Mouse (Mus musculus) left cerebral cortex, adult 2 months (tissue): Measurements from ENCODE around the gene Kdm5b. TPM values are rescaled to one million over a fixed set of nuclear protein-coding genes. Genes with fewer than 3 reads are reported as not detected.
A peak's percentile ranks its signal among the peaks of the same experiment; 100 is the strongest.

Experiments
- DNase-seq, 2 experiments: peaks; one replicate each; pipeline ENCODE4 v3.0.0; 2021 to 2022; ENCODE audit warnings: low spot score in 2 of 2, mixed read lengths in 1 of 2; ENCODE audit errors: extremely low spot score in 1 of 2
- H3K27ac ChIP-seq: fragments of 200-600 bp; 2 replicates; pipeline ENCODE4 v1.8.1; 2022
- H3K4me3 ChIP-seq: fragments of 200-600 bp; 2 replicates; pipeline ENCODE4 v1.8.1; 2022
- CTCF ChIP-seq: fragments of 200-600 bp; IDR thresholded peaks from 2 replicates; pipeline ENCODE4 v1.8.1; 2022; ENCODE audit warnings: antibody characterized with exemption, mild to moderate bottlenecking, moderate library complexity
- intact Hi-C: fragments of 180-260 bp; cut with DNase I; formaldehyde crosslinking; loops from one replicate; pipeline ENCODE4 v1.15.1; 2025
- total RNA-seq, 2 experiments: library from RNA; stranded (reverse); gene quantifications; 2 replicates each; pipeline ENCODE4 v1.2.3; 2021

The Kdm5b gene
- total RNA-seq, 2 experiments from 2014 or later, result 70.5 to 71.0 TPM

DNA sequence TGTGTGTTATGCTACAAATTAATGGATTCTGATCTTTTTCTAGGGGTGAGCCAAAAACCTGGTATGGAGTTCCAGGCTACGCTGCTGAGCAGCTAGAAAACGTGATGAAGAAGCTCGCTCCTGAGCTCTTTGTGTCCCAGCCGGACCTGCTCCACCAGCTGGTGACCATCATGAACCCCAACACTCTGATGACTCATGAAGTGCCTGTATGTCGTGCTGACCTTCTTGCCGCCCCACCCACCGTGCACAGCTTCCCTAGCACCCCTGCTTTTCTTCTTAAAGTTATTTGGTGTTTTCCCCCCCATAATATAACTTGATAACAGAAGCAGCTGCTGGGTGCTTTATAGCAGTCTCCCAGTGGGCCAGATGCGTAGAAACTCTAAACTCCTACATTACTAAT is 45.7 kb downstream of the Kdm5b start:
- no peak overlapping the region for H3K27ac ChIP-seq
- H3K4me3 ChIP-seq, result no peak overlapping the region
- no peak for TF ChIP-seq CTCF
- intact Hi-C loops, result no loop called here
- no peak for DNase-seq

DNA sequence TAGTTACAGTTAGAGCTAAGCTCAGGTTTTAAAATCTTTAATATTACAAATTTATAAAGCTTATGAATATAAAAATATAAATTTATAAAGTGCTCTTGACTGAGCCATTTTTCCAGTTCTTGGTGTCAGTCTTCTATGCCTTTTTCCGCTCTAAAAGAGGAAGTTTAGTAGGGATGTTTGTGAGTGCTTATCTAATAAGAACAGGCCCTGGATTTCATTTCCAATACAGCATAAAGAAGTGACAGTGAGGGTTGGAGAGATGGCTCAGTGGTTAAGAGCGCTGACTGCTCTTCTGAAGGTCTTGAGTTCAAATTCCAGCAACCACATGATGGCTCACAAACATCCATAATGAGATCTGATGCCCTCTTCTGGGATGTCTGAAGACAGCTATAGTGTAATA is 46.4 kb downstream of the Kdm5b start:
- no peak overlapping the region for H3K27ac ChIP-seq
- no peak for TF ChIP-seq CTCF
- intact Hi-C loops, result no loop called here
- no peak overlapping the region for H3K4me3 ChIP-seq
- no peak for DNase-seq

DNA sequence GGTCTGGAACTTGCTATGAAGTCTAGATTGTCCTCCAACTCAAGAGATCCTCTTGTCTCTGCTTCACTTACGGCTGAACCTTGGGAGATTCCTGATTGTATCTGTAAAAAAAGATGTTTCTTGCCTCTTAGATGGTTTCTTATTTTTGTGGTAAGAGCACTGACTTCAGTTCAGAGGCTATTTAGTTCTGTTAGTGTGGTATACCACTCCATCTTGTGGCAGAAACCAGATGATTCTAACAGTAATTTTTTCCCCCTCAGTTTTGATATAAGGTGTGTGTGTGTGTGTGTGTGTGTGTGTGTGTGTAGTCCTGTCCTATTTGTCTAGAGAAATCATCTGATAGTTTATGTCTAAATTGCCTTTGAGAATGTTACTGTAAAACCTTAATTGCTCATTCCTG is 47.3 kb downstream of the Kdm5b start:
- intact Hi-C loops, result no loop called here
- TF ChIP-seq CTCF, result no peak; the same call in 1 of the 2 replicates

DNA sequence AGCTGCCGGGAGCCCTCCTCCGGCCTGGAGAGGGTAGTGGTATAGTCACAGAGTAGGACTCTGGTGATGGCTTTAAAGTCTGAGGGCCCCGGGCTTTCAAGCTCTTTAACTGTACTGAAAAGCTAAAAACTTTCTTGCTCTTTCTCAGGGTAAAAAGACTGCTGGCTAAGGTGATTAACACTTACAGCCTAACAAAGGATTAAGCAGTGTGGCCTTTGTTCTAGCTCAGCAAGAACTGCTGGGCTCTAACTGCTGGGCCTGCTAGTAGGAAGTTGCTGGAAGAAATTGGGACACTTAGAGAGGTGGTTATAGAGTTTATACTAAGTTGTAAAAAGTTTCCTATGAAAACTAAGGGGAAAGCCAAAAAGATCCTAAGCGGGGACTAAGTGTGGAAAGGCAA is 49.2 kb downstream of the Kdm5b start:
- DNase-seq, result no peak
- Histone ChIP-seq H3K27ac (no peak overlapping the region), H3K4me3 (no peak overlapping the region)
- TF ChIP-seq CTCF, result no peak
- intact Hi-C loops, result no loop called here

More for the DNA sequence above, 47.3 kb downstream of the Kdm5b start:
- Histone ChIP-seq H3K4me3 (no peak overlapping the region), H3K27ac (no peak overlapping the region)
- no peak for DNase-seq

DNA sequence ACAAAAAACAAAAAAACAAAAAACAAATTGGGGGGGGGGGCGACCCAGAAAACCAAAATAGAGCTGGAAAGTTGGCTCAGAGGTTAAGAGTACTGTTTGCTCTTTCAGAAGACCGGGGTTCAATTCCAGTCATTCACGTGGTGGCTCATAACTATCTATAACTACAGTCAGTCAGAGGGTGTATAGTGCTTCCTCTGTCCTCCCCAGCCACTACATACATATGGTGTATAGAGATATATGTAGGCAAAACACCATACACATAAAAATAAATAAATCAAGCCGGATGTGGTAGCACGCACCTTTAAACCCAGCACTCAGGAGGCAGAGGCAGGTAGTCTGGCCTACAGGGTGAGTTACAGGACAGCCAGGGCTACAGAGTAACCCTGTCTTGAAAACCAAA is 54.6 kb downstream of the Kdm5b start:
- TF ChIP-seq CTCF, result no peak
- H3K27ac ChIP-seq, result no peak overlapping the region
- H3K4me3 ChIP-seq, result no peak overlapping the region
- intact Hi-C loops, result no loop called here
- DNase-seq, result no peak

DNA sequence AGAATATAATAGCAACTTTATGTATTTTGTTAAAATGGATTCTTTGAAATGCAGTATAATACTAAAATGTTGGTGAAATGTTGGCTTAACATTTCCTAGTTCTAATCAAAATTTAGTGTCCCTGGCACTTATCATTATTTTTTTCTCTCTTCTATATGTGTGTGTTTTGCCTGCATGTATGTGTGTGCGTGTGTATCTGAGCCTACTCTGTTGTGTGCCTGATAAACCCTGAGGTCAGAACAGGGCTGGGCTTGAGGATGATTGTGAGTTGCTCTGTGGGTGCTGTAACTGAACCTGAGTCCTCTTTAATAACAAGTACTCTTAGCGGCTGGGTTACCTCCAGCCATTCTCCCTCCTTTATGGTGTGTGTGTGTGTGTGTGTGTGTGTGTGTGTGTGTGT is 55.0 kb downstream of the Kdm5b start:
- no peak overlapping the region for H3K4me3 ChIP-seq
- intact Hi-C loops, result no loop called here
- DNase-seq, result no peak
- TF ChIP-seq CTCF, result no peak
- H3K27ac ChIP-seq, result no peak overlapping the region

DNA sequence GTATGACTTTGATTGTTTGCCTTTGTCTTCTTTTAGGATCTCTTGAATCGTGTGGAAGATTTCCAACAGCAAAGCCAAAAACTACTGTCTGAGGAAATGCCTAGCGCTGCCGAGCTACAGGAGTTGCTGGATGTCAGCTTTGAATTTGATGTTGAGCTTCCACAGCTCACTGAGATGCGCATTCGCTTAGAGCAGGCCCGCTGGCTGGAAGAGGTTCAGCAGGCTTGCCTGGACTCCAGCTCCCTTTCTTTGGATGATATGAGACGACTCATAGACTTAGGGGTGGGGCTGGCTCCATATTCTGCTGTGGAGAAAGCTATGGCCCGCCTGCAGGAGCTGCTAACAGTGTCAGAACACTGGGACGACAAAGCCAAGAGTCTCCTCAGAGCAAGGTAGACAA is 57.7 kb downstream of the Kdm5b start:
- Histone ChIP-seq H3K27ac (no peak overlapping the region), H3K4me3 (no peak overlapping the region)
- no peak for DNase-seq
- no peak for TF ChIP-seq CTCF
- intact Hi-C loops, result no loop called here

DNA sequence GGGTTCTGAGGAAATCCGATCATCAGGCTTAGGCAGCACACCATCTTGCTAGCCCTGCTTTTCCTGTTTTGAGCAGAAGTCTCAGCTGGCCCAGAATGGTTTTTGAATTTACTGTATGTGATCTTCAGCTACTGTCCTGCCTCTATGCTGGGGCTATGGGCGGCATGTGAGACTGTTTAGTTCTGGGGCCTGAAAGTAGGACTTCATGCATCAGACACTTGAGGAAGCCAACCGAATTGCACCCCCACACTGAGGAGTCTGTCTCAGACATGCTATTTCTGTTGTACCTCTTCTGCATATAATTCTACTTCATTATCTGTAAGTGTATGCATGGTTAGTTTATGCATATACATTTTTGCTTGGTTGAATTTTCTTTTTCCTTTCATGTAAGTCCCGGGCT is 65.4 kb downstream of the Kdm5b start:
- 0 out of 2 replicates have a peak overlapping the region, but pooled peaks have one; percentile 40 for H3K27ac ChIP-seq
- H3K4me3 ChIP-seq, result no peak overlapping the region
- no peak for DNase-seq
- no peak for TF ChIP-seq CTCF
- intact Hi-C loops, result loop anchor here (10.0 kb wide), 1 partner anchor 271 kb away; no protein-coding TSS in a partner anchor

DNA sequence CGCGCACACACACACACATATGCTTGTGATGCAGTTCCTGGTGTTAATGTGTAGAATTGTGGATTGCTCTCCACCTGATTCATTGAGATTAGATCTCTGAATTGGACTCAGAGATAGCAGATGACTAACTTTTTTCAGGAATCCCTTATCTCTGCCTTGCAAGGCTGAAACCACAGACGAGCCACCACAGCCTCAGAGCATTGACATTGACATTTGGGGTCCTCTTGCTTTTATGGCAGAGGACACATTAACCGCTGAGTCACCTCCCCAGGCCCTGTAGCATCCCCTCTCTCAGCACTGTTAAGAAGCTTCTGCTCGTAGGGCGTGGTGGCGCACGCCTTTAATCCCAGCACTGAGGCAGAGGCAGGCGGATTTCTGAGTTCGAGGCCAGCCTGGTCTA is 69.5 kb downstream of the Kdm5b start:
- intact Hi-C loops, result loop anchor here (10.0 kb wide), 1 partner anchor 275 kb away; no protein-coding TSS in a partner anchor
- DNase-seq, result no peak
- TF ChIP-seq CTCF, result no peak
- Histone ChIP-seq H3K27ac (no peak overlapping the region), H3K4me3 (no peak overlapping the region)

DNA sequence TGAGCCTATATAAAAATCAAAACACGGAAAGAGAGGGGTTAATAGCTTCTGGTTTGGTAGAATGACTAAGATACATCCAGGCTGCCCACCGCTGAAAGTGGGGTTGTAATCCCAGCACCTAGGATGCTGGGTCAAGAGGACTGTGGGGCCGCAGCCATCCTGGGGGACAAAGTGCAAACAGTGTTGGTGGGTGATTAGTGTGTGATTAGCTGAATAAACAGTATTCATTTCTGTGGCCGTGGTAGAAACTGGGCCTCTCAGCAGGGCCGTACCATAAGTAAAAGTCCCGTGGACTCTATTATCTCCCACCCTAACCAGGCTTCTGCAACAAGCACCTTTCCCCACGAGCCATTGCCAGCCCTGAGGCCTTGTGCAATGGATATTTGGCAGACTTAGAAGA is 74.3 kb downstream of the Kdm5b start:
- DNase-seq, result no peak
- intact Hi-C loops, result no loop called here
- no peak overlapping the region for H3K27ac ChIP-seq
- no peak for TF ChIP-seq CTCF
- H3K4me3 ChIP-seq, result no peak overlapping the region

DNA sequence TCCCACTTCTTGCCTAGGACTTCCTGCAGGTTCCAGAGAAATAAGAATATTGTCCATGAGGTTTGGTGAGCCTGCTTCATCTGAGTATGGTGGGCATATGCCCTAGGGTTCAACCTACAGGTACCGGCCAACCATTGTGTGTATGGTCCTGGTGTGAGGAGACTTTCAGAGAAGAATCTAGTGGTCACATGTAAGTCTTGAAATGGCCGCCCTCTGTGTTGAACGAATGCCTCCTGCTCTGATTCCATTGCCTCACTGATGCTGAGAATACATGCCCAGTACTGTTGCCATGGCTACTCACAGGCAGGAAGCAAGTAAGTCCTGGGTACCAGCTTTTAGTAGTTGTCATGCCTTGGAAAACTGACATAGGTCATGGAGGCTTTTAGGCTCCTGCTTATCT is 76.3 kb downstream of the Kdm5b start:
- DNase-seq, result no peak
- Histone ChIP-seq H3K27ac (no peak overlapping the region), H3K4me3 (no peak overlapping the region)
- intact Hi-C loops, result loop anchor here (5.0 kb wide), 2 partner anchors 71 to 326 kb away; partner anchors contain the start of gene Ube2t
- no peak for TF ChIP-seq CTCF

DNA sequence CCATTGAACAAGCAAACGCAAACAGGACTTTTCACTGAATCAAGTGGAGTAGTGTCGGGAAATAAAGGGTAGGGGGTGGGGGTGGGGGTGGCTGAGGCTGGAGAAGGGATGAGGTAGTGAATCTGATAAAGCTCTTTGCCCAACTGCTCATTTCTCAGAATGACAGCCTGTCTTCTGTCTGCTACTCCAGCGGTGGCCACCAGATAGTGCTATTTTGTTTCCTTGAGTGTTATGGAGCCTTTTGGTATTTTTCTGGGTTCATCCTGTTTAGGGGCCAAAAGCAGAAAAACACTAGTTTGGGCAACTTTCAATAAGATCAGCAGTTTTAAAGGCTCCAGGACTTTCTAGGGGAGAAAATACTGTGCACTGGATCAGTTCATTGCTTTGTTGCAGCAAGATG is 76.7 kb downstream of the Kdm5b start:
- Histone ChIP-seq H3K27ac (no peak overlapping the region), H3K4me3 (no peak overlapping the region)
- peak; percentile 68 for TF ChIP-seq CTCF
- DNase-seq, result no peak
- intact Hi-C loops, result loop anchor here (5.0 kb wide), 2 partner anchors 71 to 326 kb away; partner anchors contain the start of gene Ube2t

DNA sequence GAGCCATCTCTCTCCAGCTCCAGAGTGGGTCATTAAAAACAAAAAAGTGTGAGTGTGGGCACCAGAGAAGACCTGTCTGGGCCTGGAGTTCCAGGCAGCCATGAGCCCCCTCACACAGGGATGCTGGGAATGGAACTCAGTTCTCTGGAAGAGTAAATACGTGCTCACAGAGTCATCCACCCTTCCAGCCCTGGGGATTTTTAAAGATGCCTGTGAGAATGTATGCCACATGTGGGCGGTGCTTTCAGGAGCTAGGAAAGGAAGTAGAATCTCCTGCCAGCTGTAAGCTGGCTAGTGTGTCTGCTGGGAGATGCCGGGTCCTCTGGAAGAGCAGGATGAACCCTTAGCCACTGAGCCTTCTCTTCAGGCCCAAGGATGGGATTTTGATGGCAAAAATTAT is 78.1 kb downstream of the Kdm5b start:
- no peak for TF ChIP-seq CTCF
- intact Hi-C loops, result loop anchor here (2.0 to 5.0 kb wide), 3 partner anchors 69 to 324 kb away; partner anchors contain the start of gene Ube2t
- DNase-seq, result no peak

DNA sequence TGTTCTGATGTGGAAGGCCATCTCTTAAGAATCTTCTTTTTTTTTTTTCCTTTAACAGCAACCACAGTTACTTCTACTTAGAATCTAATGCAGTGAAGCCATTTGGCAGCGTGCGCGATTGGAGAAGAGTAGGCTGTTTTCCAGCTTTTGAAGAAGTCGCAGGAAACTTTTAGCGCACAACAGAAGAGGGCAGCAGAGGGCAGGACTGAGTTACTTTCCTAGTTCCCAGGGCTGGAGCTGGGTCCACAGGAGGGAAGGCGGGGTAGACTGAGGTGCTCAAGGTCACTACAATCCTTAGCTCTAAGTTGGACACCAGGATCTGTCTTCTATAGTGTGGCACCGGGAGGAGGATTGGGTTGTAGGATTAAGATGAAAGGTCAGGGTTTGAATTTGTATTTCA is 78.6 kb downstream of the Kdm5b start:
- peak; percentile 62 for TF ChIP-seq CTCF
- peak; percentile 49 to 61 for DNase-seq
- intact Hi-C loops, result loop anchor here (2.0 to 5.0 kb wide), 3 partner anchors 69 to 324 kb away; partner anchors contain the start of gene Ube2t
- no peak overlapping the region for H3K27ac ChIP-seq
- H3K4me3 ChIP-seq, result no peak overlapping the region

More for the DNA sequence above, 78.1 kb downstream of the Kdm5b start:
- H3K4me3 ChIP-seq, result no peak overlapping the region
- H3K27ac ChIP-seq, result 0 out of 2 replicates have a peak overlapping the region, but pooled peaks have one; percentile 11
